Mouse (Mus musculus) kidney, postnatal 25 days (tissue): Measurements from ENCODE around the gene Pxmp2.

Source experiments
- DNase-seq, 2 experiments: peaks; one replicate each; pipeline ENCODE4 v3.0.0; 2021; ENCODE audit warnings: mixed read lengths in 2 of 2

The Pxmp2 gene

DNA sequence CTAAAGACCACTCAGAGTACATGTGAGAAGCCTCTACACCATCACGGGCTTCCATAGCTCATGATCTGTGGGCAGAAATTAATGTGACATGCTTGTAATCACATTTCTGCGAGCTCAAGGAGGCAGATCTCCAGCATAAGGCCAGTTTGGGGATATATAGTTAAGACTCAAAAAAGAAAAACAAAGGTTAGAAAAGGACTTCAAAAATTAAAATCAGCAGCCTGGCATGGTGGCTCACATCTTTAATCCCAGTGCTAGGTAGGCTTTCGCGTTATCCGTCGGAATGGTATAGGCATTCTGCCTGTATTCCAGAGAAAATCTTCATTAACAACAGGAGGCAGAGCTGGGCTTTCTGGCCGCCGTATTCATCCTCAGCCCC, 55.6 kb downstream of the Pxmp2 start:
- no peak for DNase-seq

DNA sequence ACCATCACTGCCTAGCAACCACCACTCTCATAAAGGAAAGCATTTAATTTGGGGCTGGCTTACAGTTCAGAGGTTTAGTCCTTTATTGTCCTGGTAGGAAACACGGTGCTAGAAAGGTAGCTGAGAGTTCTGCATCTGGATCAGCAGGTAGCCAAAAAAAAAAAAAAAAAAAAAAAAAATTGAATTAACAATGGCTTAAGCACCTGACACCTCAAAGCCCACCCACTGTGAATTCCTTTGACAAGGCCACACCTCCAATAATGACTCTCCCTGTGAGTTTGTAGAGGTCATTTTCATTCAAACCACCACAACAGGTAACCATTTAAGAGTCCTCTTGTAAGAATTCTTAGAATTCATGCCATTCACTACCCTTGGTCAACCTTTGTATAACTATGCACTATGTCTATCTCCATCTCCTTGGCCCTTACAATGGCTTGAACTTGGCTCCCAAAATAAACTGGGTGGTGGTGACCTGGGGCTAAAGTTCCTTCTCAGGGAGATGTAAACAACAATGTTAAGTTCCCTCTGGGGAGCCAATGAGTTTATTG, 58.6 kb downstream of the Pxmp2 start:
- no peak for DNase-seq

DNA sequence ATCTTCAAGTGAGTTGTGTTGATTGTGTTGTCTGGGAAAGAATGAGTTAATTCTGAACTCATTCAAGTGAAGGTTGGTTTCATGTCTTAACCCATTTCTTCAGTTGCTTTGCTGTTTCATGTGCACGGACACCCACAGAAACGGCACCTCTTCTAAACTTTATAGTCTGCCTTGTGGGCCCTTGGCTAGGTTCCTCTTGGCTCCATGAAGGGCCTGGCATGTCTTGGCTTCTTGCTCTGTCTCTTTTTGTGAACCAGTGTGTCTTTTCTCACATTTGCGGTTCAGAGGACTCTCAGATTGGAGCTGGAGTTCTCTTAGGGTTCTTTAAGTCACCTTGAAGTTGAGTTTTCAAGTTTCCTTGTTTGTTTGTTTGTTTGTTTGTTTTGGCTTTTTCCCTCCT, 60.9 kb downstream of the Pxmp2 start:
- DNase-seq, result no peak
